Mouse (Mus musculus): ENCODE results near the gene Gmcl1. TPM values are rescaled to one million over a fixed set of nuclear protein-coding genes. Genes with fewer than 3 reads are reported as not detected.

The Gmcl1 gene
- polyA plus RNA-seq, 1 experiment: 7.1 TPM

DNA sequence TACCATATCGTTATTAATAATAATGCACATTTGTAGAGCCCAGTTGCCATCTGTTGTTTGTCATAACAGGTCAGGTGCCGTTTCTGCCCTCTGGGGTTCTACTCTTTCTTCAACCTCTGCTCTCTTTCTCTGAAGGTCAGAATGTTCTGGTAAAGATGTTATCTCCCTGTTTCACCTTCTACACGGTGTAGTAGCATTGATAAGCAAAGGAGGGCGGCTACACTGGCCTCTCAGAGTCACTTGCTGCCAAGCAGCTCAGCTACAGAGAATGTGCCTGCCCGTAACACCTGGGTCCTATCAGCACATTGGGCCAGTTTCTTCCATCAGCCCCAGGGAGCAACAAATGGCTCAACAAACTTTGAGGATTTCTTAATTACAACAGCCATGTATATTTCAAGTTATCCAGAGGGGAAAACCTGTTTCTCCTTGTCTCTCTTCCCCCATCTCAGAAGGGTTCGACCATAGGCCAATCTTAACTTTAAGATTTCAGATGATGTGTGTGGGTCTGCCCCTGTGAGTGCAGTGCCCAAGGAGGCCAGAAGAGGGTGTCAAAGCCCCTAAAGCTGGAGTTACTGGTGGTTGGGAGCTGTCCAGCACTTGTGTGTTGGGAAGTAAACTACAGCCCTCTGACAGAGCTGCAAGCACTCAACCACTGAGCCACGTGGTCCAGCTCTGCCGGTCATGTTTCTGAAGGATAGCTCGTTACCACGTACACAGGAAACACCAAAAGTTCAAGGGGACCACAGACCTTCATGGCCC, 21.1 kb upstream of the Gmcl1 start:
- H3K27ac ChIP-seq (replicated peaks; ENCODE audit: low read depth, low read length): no peak overlapping the region
- no peak overlapping the region for H3K4me3 ChIP-seq (ENCODE audit: insufficient read depth, low read depth, low read length)
- no peaks in the 10 kb centered on the region for H3K4me1 ChIP-seq (ENCODE audit: control insufficient read depth, insufficient read depth, insufficient read length, low read length)

DNA sequence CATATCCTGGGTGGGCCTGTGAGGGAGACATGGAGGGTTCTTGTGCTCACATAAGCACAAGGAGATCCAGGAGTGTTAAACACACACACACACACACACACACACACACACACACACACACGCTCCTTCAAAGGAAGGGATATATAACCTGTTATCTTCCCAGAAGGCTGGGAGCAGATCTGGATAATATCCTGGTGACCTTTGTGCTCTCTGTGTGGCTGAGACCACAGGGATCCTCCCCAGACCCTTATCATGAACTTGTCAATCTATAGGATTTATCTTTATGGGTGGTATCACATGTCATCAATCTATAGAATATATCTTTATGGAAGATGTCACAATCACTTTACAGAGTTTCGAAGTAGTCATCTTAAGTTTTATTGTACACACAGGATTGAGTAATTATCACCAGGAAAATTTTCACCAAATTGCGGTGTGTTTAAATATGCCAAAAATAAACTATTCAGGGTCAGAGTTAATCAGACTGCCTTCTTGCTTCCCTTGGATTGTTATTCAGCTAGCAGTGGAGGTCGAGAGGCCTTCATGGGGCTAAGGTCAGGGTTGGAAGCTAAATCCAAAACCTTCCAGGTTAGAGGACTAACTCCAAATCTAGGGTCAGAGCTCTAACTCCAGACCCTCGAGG, 19.8 kb upstream of the Gmcl1 start:
- no peak overlapping the region for H3K4me3 ChIP-seq (ENCODE audit: insufficient read depth, low read depth, low read length)
- H3K27ac ChIP-seq (replicated peaks; ENCODE audit: low read depth, low read length): no peak overlapping the region
- no peaks in the 10 kb centered on the region for H3K4me1 ChIP-seq (ENCODE audit: control insufficient read depth, insufficient read depth, insufficient read length, low read length)

DNA sequence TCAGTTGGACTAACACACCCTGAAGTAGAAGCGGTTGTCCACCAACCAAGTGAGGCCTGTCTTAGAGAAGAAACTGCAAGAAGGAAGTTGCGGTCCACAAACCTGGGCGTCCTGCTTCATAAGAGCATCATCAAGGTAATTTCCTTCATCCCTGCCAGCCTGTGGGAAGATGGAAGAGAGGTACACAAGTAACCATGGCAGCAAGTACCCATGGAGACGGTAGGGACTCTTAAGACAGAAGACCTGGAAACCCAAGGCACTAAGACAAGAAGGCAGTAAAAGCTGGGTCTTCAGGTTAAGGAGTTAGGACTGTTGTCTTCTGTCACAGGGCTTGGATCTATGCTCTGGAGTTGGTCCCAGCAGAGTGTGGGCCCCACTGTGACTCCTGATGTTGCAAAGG, 17.8 kb upstream of the Gmcl1 start:
- H3K27ac ChIP-seq (replicated peaks; ENCODE audit: low read depth, low read length): no peak overlapping the region
- H3K4me3 ChIP-seq (ENCODE audit: insufficient read depth, low read depth, low read length): no peak overlapping the region
- H3K4me1 ChIP-seq (ENCODE audit: control insufficient read depth, insufficient read depth, insufficient read length, low read length): no peaks in the 10 kb centered on the region

DNA sequence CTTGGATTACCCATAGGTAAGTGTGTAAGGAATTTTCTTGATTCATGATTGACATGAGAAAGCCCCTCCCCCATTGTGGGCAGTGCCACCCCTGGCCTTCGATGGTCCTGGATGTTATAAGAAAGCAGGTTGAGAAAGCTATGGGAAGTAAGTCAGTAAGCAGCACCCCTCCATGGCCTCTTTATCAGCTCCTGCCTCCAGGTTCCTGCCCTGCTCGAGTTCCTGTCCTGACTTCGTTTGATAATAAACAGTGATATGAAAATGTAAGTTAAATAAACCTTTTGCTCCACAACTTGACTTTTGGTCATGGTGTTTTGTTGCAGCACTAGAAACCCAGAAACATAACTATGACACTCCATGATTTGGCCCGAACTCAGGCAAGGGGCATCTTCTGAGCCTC, 16.6 kb upstream of the Gmcl1 start:
- Histone ChIP-seq H3K4me1 (ENCODE audit: control insufficient read depth, insufficient read depth, insufficient read length, low read length) (no peaks in the 10 kb centered on the region), H3K4me3 (ENCODE audit: insufficient read depth, low read depth, low read length) (no peak overlapping the region), H3K27ac (replicated peaks; ENCODE audit: low read depth, low read length) (no peak overlapping the region)

DNA sequence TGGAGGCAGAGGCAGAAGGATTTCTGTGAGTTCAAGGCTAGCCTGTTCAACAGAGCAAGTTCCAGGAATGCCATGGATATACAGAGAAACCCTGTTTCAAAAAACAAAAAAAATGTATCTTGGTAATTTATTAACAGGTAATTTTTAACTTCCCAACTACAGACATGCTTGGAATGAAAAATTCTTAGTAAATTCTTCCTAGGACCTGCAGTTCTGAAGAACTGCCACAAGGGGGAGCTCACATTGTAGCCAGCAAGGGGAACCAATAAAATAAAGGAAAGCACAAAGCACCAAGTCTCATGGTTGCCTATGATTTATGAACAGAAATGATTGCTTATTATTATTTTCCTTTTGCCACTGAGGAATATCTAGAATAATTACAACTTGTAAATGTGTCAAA, 14.0 kb upstream of the Gmcl1 start:
- Histone ChIP-seq H3K4me1 (ENCODE audit: control insufficient read depth, insufficient read depth, insufficient read length, low read length) (no peaks in the 10 kb centered on the region), H3K27ac (replicated peaks; ENCODE audit: low read depth, low read length) (no peak overlapping the region), H3K4me3 (ENCODE audit: insufficient read depth, low read depth, low read length) (no peak overlapping the region)

GRCm38 (mm10) chr6:86740652-86741051, 7.5 kb upstream of the Gmcl1 start:
- Histone ChIP-seq H3K27ac (replicated peaks; ENCODE audit: low read depth, low read length) (no peak overlapping the region), H3K4me3 (ENCODE audit: insufficient read depth, low read depth, low read length) (no peak overlapping the region), H3K4me1 (ENCODE audit: control insufficient read depth, insufficient read depth, insufficient read length, low read length) (no peaks in the 10 kb centered on the region)

- no peaks in the 10 kb centered on the region for H3K4me1 ChIP-seq (ENCODE audit: control insufficient read depth, insufficient read depth, insufficient read length, low read length)
- no peak overlapping the region for H3K27ac ChIP-seq (replicated peaks; ENCODE audit: low read depth, low read length)
- H3K4me3 ChIP-seq (ENCODE audit: insufficient read depth, low read depth, low read length): no peak overlapping the region
Observed at GRCm38 (mm10) chr6:86736830-86737229, 3.6 kb upstream of the Gmcl1 start.

- no peak overlapping the region for H3K27ac ChIP-seq (replicated peaks; ENCODE audit: low read depth, low read length)
- no peaks in the 10 kb centered on the region for H3K4me1 ChIP-seq (ENCODE audit: control insufficient read depth, insufficient read depth, insufficient read length, low read length)
- no peak overlapping the region for H3K4me3 ChIP-seq (ENCODE audit: insufficient read depth, low read depth, low read length)
Observed at GRCm38 (mm10) chr6:86736313-86736712, 3.1 kb upstream of the Gmcl1 start.

- Histone ChIP-seq H3K4me3 (ENCODE audit: insufficient read depth, low read depth, low read length) (peak overlapping the region; percentile 82), H3K4me1 (ENCODE audit: control insufficient read depth, insufficient read depth, insufficient read length, low read length) (no peaks in the 10 kb centered on the region), H3K27ac (replicated peaks; ENCODE audit: low read depth, low read length) (no peak overlapping the region)
Observed at GRCm38 (mm10) chr6:86732276-86733173, 658 bp downstream of the Gmcl1 start.

GRCm38 (mm10) chr6:86728711-86729110, 4.5 kb downstream of the Gmcl1 start:
- no peak overlapping the region for H3K27ac ChIP-seq (replicated peaks; ENCODE audit: low read depth, low read length)
- no peaks in the 10 kb centered on the region for H3K4me1 ChIP-seq (ENCODE audit: control insufficient read depth, insufficient read depth, insufficient read length, low read length)
- H3K4me3 ChIP-seq (ENCODE audit: insufficient read depth, low read depth, low read length): no peak overlapping the region

DNA sequence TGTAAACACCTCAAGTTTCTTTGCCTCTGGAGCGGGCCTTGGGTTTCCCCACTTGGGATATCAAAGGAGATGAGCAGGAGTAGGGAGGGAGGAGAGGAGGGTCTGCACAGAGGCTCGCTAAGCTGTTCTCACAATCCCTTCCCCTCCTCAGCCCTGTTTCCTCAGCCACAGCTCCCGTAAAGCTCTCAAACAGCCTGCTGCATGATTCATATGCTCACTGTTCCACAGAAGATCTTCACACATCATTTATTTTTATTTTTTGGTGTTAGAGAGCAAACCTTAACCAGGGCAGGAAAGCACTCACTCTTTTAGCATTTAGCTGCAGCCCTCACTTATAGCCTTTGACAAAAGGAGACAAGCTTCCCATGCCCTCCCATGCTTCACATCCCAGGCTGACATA, 11.2 kb downstream of the Gmcl1 start:
- no peak overlapping the region for H3K27ac ChIP-seq (replicated peaks; ENCODE audit: low read depth, low read length)
- no peaks in the 10 kb centered on the region for H3K4me1 ChIP-seq (ENCODE audit: control insufficient read depth, insufficient read depth, insufficient read length, low read length)
- H3K4me3 ChIP-seq (ENCODE audit: insufficient read depth, low read depth, low read length): no peak overlapping the region

DNA sequence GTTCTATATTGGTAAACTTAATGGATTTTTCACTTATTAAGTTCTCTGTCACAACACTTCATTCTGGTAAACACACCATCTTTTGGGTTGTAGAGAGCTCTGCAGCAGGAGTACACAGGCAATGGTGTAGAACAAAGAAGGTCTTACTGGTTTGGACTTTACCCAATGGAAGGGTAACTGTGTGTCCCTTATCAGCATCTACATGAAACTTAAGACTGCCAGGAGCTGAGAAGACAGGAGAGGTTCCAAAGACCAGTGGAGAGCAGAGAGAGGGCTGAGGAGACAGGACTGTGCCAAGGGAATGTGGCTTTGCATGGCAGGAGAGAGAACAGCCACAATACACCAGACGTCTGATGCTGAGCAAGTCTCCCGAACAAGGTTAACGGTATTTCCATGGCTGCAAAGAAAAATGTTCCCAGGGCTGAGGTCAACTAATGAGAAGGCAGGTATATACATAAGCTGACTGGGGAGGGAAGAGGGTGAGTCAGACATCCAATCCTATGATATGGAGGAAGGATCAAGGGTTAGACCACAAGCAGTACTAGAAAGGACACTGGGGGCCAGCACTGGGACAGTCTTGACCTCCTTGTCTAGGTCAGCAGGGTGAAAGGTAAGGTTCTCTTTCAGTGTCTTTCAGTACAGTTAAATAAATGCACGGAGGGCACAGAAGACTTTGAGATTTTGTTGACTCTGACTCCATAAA, 25.0 kb downstream of the Gmcl1 start:
- Histone ChIP-seq H3K27ac (replicated peaks; ENCODE audit: low read depth, low read length) (no peak overlapping the region), H3K4me3 (ENCODE audit: insufficient read depth, low read depth, low read length) (no peak overlapping the region), H3K4me1 (ENCODE audit: control insufficient read depth, insufficient read depth, insufficient read length, low read length) (no peaks in the 10 kb centered on the region)

GRCm38 (mm10) chr6:86702577-86702976, 30.6 kb downstream of the Gmcl1 start:
- H3K4me1 ChIP-seq (ENCODE audit: control insufficient read depth, insufficient read depth, insufficient read length, low read length): no peaks in the 10 kb centered on the region
- H3K27ac ChIP-seq (replicated peaks; ENCODE audit: low read depth, low read length): no peak overlapping the region

DNA sequence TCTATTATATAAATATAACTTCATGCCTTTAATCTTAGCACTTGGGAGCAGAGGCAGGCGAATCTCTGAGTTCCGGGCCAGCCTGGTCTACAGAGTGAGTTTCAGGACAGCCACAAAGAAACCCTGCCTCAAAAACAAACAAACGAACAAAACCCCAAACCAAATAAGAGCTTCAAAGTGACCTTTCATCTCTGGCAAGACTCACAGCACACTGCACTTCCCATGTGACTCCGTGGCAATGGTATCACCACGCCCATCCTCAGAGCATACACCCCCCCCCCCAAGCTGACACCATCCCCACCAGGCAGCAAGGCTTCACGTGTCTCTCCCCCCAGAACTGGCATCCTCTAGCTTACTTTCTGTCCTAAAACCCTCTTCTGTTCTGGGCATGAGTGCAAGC, 35.3 kb downstream of the Gmcl1 start:
- Histone ChIP-seq H3K4me3 (ENCODE audit: insufficient read depth, low read depth, low read length) (no peak overlapping the region), H3K4me1 (ENCODE audit: control insufficient read depth, insufficient read depth, insufficient read length, low read length) (no peaks in the 10 kb centered on the region), H3K27ac (replicated peaks; ENCODE audit: low read depth, low read length) (no peak overlapping the region)

More at GRCm38 (mm10) chr6:86702577-86702976, 30.6 kb downstream of the Gmcl1 start:
- H3K4me3 ChIP-seq (ENCODE audit: insufficient read depth, low read depth, low read length): no peak overlapping the region

- Histone ChIP-seq H3K4me3 (ENCODE audit: insufficient read depth, low read depth, low read length) (no peak overlapping the region), H3K4me1 (ENCODE audit: control insufficient read depth, insufficient read depth, insufficient read length, low read length) (no peaks in the 10 kb centered on the region), H3K27ac (replicated peaks; ENCODE audit: low read depth, low read length) (no peak overlapping the region)
Observed at GRCm38 (mm10) chr6:86696213-86696612, 37.0 kb downstream of the Gmcl1 start.

Data from brown adipose tissue, adult 24 weeks (tissue).